Mouse (Mus musculus) cerebellum, postnatal 4 days (tissue): ENCODE measurements around the gene Tarbp2.

Experiments used
- DNase-seq, 2 experiments: peaks; one replicate each; pipeline ENCODE4 v3.0.0; 2022; ENCODE audit warnings: low spot score in 2 of 2, mixed read lengths in 1 of 2

Tarbp2 gene

GRCm38 (mm10) chr15:102517976-102518858, at the start of gene Tarbp2:
TSS of gene Tarbp2 (plus strand) at chr15:102518192.
- peak; percentile 97 to 98 for DNase-seq

DNA sequence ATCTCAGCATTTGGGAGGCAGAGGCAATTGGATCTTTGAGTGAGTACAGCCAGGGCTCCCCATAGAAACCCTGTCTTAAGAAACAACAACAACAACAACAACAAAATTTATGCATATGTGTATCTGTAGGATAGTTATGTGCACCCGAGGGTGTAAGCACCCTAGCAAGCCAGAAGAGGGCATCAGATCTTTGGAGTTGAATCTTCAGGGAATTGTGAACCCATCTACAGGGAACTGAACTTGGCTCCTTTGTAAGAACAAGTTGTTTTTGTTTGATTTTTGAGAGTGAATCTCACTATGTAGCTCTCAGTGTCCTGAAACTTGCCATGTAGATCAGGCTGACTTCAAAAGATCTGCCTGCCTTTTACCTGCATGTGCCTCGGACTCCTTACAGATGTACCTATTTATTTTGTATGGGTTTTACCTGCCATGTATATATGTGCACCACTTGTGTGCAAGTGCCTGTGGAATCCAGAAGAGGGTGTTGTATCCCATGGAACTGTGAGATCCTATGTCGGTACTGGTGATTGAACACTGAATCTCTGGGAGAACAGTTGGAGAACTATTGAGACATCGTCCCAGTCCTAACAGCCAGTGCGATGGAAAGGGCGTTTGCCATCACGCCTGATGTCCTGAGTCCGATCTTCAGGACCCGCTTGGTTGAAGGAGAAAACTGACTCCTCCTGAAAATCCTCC, 49.2 kb upstream of the Tarbp2 start:
- no peak for DNase-seq

- DNase-seq, result peak; percentile 94 to 95
These were observed 47.8 kb upstream of the Tarbp2 start, which contains the start of gene Pcbp2 for GRCm38 (mm10) chr15:102470183-102470604. TSS of gene Pcbp2 (plus strand) at chr15:102470539.

- DNase-seq, result peak; percentile 68 to 91
These were observed 47.2 kb upstream of the Tarbp2 start for GRCm38 (mm10) chr15:102470605-102471294.

- no peak for DNase-seq
These were observed 46.7 kb upstream of the Tarbp2 start for GRCm38 (mm10) chr15:102471295-102471645.

- DNase-seq, result no peak
These were observed 46.3 kb upstream of the Tarbp2 start for GRCm38 (mm10) chr15:102471727-102472126.

- DNase-seq, result no peak
These were observed 44.7 kb upstream of the Tarbp2 start for GRCm38 (mm10) chr15:102473246-102473645.

DNA sequence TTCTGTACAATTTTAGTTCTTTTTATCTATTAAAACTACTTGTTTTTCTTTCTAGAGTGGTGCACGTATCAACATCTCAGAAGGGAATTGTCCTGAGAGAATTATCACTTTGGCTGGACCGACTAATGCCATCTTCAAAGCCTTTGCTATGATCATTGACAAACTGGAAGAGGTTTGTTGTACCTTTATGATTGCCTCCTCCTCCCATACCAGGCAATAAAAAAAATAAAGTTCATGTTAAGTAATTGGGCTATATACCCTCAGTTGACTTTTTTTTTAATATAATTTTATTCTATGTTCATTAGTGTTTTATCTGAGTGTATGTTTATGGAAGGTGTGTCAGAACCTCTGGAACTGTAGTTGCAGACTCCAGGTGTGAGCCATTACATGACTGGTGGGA, 43.5 kb upstream of the Tarbp2 start:
- DNase-seq, result no peak

- no peak for DNase-seq
These were observed 34.9 kb upstream of the Tarbp2 start for GRCm38 (mm10) chr15:102483136-102483535.

GRCm38 (mm10) chr15:102485853-102486252, 32.1 kb upstream of the Tarbp2 start:
- DNase-seq, result no peak

DNA sequence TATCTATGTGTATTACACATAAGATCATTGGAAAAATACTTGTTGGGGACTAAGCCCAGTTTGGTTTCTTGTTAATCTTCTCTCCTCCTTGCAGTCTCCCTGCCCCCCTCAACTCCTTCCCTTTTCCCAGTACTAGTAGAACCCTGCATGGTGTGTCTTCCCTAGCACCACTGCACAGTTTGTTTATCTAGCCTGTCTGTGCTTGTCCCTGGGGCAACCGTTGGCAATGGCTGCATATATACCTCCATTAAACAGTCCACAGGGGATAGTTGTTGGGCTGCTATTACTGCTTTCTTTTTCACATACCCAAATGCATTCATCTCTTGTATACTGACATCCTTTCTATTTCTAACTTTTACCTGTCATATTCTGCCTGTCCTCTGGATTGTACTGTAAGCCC, 30.3 kb upstream of the Tarbp2 start:
- no peak for DNase-seq

- DNase-seq, result no peak
These were observed 19.7 kb upstream of the Tarbp2 start for GRCm38 (mm10) chr15:102498322-102498721.

DNA sequence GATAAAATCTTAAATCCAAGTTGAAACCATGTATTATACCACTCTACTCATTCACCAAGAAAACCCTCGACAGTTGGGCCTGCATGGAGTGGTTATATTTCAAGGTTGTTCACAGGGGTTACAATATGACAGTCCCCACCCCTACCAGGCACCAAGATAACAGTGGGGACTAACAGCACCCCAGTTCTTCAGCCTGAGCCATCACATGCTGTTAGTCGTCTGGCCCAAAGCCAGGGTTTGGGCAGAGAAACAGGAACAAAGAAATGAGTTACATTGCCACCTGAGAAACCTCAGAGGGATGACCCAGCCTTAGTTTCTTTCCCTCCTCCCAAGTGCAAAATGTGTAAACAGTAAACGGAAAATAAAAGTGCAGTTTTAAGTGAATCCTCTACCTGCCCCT, 18.6 kb upstream of the Tarbp2 start:
- DNase-seq, result no peak

GRCm38 (mm10) chr15:102499851-102500250, 18.1 kb upstream of the Tarbp2 start:
- no peak for DNase-seq

- no peak for DNase-seq
These were observed 17.5 kb upstream of the Tarbp2 start for GRCm38 (mm10) chr15:102500479-102500878.

GRCm38 (mm10) chr15:102501084-102501814, 16.7 kb upstream of the Tarbp2 start:
- DNase-seq, result no peak

DNA sequence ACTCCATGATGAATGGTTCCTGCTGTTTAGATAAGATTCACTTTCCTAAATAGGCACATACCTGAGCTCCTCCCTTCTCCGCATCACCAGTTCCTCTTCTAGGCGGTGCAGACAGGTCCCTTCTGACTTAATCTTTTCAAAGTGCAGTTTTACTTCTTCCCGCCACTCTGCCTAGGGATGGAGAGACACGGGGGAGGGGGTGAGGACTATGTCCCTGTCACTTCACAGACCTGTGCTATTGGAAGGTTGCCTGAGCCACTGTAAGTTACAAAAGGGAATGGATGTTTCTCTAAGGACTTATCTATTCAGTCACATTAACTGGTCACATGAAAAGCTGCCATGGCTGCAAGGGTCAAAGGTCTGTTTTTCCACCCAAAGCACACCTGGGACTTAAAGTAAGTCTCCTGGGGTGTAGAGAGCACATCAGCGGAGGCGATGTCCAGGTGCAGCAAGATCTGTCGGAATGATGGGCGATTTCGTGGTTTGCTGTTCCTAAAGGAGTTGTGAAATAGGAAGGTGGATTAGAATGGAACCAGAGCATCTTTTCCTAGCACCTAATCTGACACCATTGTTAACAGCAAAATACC, 15.6 kb upstream of the Tarbp2 start:
- DNase-seq, result no peak

GRCm38 (mm10) chr15:102503447-102503846, 14.5 kb upstream of the Tarbp2 start, which contains the start of gene Gm10337:
TSS of gene Gm10337 (plus strand) at chr15:102503722.
- no peak for DNase-seq

DNA sequence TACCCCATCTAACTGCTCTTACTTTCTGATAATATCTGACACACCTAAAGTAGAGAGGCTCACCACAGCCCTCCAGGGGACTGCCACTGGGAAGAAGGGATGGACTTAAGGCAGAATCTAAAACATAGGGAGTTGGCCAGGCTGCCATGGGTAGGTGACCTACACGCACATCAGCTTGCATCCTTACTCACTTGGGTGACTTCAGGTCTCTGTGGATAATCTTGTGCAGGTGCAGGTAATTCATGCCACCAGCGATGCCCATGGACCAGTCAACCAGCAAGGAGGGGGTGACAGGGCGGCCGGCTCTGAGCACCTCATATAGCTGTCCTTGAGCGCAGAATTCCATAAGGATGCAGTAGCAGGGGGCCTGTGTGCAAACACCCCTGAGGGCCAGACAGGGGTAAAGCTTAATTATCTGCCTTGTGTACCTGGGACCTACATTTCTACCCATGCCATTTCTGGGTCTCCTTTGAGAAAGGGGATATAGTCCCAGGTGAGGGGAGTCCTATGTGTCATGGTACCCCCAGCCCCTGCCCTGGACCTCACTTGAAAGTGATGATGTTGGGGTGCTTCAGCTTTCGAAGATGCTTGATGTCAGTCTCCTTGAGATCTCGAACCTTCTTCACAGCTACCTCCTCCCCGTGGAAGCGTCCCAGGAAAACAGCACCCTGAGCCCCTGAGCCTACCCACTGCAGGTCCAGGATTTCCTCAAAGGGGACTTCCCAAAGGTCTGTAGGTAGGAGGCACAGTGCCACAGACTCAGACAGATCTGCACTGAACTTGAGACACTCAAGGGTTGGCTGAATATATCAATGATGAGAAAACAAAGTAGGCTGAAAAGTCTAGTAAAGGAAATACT, 13.8 kb upstream of the Tarbp2 start:
- no peak for DNase-seq

- DNase-seq, result no peak
These were observed 12.8 kb upstream of the Tarbp2 start for GRCm38 (mm10) chr15:102505073-102505769.
